Mouse (Mus musculus) kidney, embryonic 14.5 days (tissue): ENCODE measurements around the gene Mapre3. TPM values are rescaled to one million over a fixed set of nuclear protein-coding genes. Genes with fewer than 3 reads are reported as not detected.

Experiments used
- ATAC-seq: fragments of 200-750 bp; cut with Nextera tagmentation; 2 replicates; pipeline ENCODE4 v1.8.0; 2017; ENCODE audit warnings: moderate number of reproducible peaks, mild to moderate bottlenecking, moderate TSS enrichment, moderate library complexity; ENCODE audit not compliant: low FRiP score, low TSS enrichment
- H3K27ac ChIP-seq: fragments of 300-500 bp; sonication (generic); 2 replicates; pipeline ENCODE4 v1.5.1; 2014; ENCODE audit warnings: low read depth, mild to moderate bottlenecking, low read length, moderate library complexity, mixed read lengths
- H3K27me3 ChIP-seq: fragments of 300-500 bp; sonication (generic); 2 replicates; pipeline ENCODE4 v1.6.1; 2014; ENCODE audit warnings: mild to moderate bottlenecking, low read length; ENCODE audit not compliant: control insufficient read depth, insufficient read depth
- H3K36me3 ChIP-seq: fragments of 300-500 bp; sonication (generic); 2 replicates; pipeline ENCODE4 v1.6.1; 2014; ENCODE audit warnings: low read length, mixed read lengths; ENCODE audit not compliant: control insufficient read depth, insufficient read depth
- H3K4me1 ChIP-seq: fragments of 300-500 bp; sonication (generic); 2 replicates; pipeline ENCODE4 v1.6.1; 2014; ENCODE audit warnings: low read length, mixed read lengths; ENCODE audit not compliant: control insufficient read depth, insufficient read depth
- H3K4me2 ChIP-seq: fragments of 300-500 bp; sonication (generic); replicated peaks from 2 replicates; pipeline ENCODE4 v1.6.1; 2014; ENCODE audit warnings: low read depth, mild to moderate bottlenecking, low read length
- H3K4me3 ChIP-seq: fragments of 300-500 bp; sonication (generic); 2 replicates; pipeline ENCODE4 v1.5.1; 2014; ENCODE audit warnings: mild to moderate bottlenecking, low read length
- H3K9ac ChIP-seq: fragments of 300-500 bp; sonication (generic); 2 replicates; pipeline ENCODE4 v1.6.1; 2014; ENCODE audit warnings: low read depth, mild to moderate bottlenecking, low read length, moderate library complexity
- H3K9me3 ChIP-seq: fragments of 300-500 bp; sonication (generic); 2 replicates; pipeline ENCODE4 v1.6.1; 2016; ENCODE audit warnings: low read length; ENCODE audit not compliant: control insufficient read depth
- WGBS: fragments of 180-500 bp; shearing (Covaris S2); extraction: QIAGEN DNeasy Blood & Tissue Kit; methylation state at CpG from one replicate; pipeline ENCODE4 v1.1.7; 2014; 5-methylcytosine and 5-hydroxymethylcytosine counted together
- polyA plus RNA-seq: library from polyadenylated mRNA; unstranded; fragments of >200 nt; fragmentation: Nextera tagmentation; extraction: Ambion mirVana; gene quantifications from 2 replicates; pipeline ENCODE4 v1.2.1, GENCODE M21; 2014

Gene Mapre3
- polyA plus RNA-seq, 1 experiment from 2014 or later = 19.3 TPM

DNA sequence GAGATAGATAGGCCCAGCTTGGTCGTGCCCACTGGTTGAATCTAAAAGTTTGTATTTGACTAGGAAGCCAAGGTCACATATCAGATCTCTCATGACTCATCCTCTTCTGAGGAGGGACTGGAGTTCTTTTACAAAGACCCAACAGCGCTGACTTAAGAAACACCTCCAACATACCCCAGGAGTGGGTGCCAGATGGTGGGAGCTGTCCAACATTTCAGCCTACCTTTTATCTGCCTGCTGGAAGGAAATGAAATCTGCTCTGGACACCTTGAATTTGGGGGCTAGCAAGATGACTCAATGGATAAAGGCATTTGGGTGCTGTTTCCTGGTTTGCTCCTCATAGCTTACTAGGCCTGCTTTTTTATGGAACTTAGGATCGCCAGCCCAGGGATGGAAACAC is 27.5 kb downstream of the Mapre3 start:
- 52% methylated on average over 3 of the region's 3 CpGs for WGBS
- no peak overlapping the region for H3K9ac ChIP-seq
- H3K27ac ChIP-seq = no peak overlapping the region
- no peak overlapping the region for H3K4me3 ChIP-seq
- no peak overlapping the region for H3K4me2 ChIP-seq
- no peaks in the 10 kb centered on the region for H3K4me1 ChIP-seq
- no peaks in the 10 kb centered on the region for H3K27me3 ChIP-seq
- ATAC-seq = no peak
- H3K36me3 ChIP-seq = no peaks in the 10 kb centered on the region
- H3K9me3 ChIP-seq = peaks cover under 1% of the 10 kb centered on the region; the same call in 1 of the 2 replicates

DNA sequence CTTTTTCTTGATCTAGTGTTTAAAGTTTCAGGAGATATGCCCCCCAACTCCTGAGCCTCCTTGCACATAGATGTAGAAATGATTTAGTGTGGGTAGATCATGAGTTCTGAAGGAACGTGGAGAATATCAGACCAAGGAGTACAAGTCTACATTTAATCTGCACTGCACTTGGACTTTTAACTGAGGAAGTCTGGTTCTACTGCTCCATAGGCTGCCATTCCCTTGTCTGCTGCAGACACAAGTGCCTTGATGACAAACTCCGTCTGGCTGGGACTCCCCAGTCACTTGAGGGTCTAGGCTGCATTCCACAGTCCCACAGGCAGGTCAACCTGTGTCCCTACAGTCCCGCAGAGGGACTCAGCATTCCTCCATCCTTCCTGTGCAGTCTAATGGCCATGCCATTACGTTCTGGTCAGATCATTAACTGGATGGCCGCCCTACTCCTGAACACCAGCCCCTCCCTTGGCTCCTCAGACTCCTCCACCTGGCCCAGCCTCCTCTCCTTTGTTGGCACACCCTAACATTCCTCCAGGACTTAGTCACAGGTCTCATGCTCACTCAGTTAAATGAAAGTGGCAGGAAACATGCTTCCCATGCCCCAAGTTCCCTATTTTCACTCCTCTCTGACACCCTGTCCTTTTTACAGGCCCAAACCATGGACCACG is 35.6 kb downstream of the Mapre3 start:
- peak; percentile 71; the same call in 1 of the 2 replicates for ATAC-seq
- Histone ChIP-seq H3K9ac (no peak overlapping the region), H3K27me3 (no peaks in the 10 kb centered on the region), H3K4me1 (peaks cover 14% of the 10 kb centered on the region; the same call in 1 of the 2 replicates), H3K27ac (peak overlapping the region; percentile 20; the same call in 1 of the 2 replicates), H3K4me2 (no peak overlapping the region), H3K9me3 (no peaks in the 10 kb centered on the region), H3K4me3 (no peak overlapping the region), H3K36me3 (no peaks in the 10 kb centered on the region)
- 33% methylated on average over 6 of the region's 6 CpGs for WGBS

DNA sequence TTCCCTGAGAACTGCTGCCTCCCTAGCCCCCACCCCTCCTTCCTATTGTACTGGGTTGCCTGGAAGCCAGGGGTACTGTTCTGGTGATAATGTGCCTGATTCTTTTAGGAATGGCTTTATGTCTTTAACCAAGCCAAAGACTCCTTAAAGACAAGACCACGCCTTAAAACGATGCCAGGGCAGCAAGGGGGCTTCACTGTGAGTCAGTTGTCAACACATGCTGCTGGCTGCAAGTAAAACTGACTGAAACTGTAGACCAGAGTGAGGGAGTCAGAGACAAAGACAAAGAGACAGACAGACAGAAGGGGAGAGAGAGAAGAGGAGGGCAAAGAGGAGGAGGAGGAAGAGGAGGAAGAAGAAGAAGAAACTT is 36.1 kb downstream of the Mapre3 start:
- H3K4me1 ChIP-seq = peaks cover 14% of the 10 kb centered on the region; the same call in 1 of the 2 replicates
- 64% methylated on average over 2 of the region's 2 CpGs for WGBS
- no peaks in the 10 kb centered on the region for H3K27me3 ChIP-seq
- no peak overlapping the region for H3K4me2 ChIP-seq
- ATAC-seq = peak; percentile 49; the same call in 1 of the 2 replicates
- H3K9ac ChIP-seq = no peak overlapping the region
- H3K36me3 ChIP-seq = no peaks in the 10 kb centered on the region
- H3K9me3 ChIP-seq = no peaks in the 10 kb centered on the region
- no peak overlapping the region for H3K4me3 ChIP-seq
- peak overlapping the region; percentile 20; the same call in 1 of the 2 replicates for H3K27ac ChIP-seq

DNA sequence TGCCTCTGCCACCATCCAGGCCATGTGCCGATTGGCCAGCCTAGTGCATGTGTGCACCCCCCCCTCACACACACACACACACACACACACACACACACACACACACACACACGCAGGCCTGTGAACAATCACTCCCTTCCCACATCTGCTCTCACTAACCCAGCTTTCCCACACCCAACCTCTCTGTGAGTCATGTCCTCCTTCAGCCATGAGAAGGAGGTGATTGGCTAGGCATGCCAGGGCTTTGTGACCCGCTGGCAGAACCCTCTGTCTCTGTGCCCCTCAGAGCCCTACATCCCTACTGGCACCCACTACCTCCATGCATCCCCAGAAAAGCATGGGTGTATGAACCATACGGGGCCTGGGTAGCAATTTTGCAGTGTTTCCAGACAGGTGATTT is 39.1 kb downstream of the Mapre3 start:
- no peak overlapping the region for H3K27ac ChIP-seq
- peaks cover 14% of the 10 kb centered on the region; the same call in 1 of the 2 replicates for H3K4me1 ChIP-seq
- H3K4me2 ChIP-seq = no peak overlapping the region
- no peaks in the 10 kb centered on the region for H3K9me3 ChIP-seq
- no peak for ATAC-seq
- H3K4me3 ChIP-seq = no peak overlapping the region
- H3K27me3 ChIP-seq = no peaks in the 10 kb centered on the region
- H3K9ac ChIP-seq = no peak overlapping the region
- H3K36me3 ChIP-seq = no peaks in the 10 kb centered on the region
- 92% methylated on average over 4 of the region's 4 CpGs for WGBS

DNA sequence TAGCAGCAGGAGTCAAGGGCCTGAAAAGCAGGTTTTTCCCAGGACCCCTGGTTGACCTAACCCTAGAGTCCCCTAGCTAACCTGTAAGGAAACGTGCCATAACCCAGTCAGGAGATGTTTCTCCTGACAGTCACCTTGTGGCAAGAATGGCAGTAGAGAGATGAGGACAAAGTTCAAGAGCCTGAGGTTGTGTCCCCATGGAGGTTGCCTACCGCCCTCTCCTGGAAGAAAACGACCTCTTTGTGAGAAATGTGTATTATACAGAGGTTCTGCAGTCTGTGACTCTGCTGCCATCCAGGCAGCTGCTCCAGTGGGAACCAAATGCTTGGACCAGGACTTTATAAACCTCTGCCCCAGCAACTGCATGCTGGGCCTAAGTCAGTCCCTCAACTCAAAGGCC is 41.2 kb downstream of the Mapre3 start:
- no peak overlapping the region for H3K4me2 ChIP-seq
- no peaks in the 10 kb centered on the region for H3K36me3 ChIP-seq
- peaks cover 3% of the 10 kb centered on the region; the same call in 1 of the 2 replicates for H3K9me3 ChIP-seq
- H3K27ac ChIP-seq = no peak overlapping the region
- peaks cover 3% of the 10 kb centered on the region; the same call in 1 of the 2 replicates for H3K4me1 ChIP-seq
- 62% methylated on average over 3 of the region's 3 CpGs for WGBS
- ATAC-seq = no peak
- no peak overlapping the region for H3K9ac ChIP-seq
- H3K27me3 ChIP-seq = no peaks in the 10 kb centered on the region
- no peak overlapping the region for H3K4me3 ChIP-seq

DNA sequence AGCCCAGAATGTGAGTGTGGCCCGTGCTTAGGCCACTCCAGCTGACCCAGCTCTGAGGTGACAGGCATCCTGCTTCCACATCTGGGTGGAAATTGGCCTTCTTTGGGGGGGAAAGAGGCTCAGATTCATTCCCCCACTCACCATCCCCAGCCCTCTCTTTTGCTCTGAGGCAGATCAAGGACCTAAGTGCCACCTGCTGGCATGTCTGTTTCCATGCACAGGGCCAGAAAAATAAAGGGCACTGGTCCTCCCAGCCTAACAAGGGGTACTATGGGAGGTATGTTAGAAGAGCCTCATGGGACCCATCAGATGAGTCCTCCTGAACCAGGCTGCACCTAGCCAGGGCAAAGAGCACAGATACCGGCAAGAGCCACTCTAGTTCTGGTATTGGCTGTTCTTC is 41.7 kb downstream of the Mapre3 start:
- H3K4me2 ChIP-seq = no peak overlapping the region
- H3K9me3 ChIP-seq = peaks cover 3% of the 10 kb centered on the region; the same call in 1 of the 2 replicates
- ATAC-seq = no peak
- H3K27ac ChIP-seq = no peak overlapping the region
- no peak overlapping the region for H3K4me3 ChIP-seq
- H3K9ac ChIP-seq = no peak overlapping the region
- H3K27me3 ChIP-seq = no peaks in the 10 kb centered on the region
- H3K36me3 ChIP-seq = no peaks in the 10 kb centered on the region
- H3K4me1 ChIP-seq = no peaks in the 10 kb centered on the region
- 70% methylated on average over 2 of the region's 2 CpGs for WGBS

DNA sequence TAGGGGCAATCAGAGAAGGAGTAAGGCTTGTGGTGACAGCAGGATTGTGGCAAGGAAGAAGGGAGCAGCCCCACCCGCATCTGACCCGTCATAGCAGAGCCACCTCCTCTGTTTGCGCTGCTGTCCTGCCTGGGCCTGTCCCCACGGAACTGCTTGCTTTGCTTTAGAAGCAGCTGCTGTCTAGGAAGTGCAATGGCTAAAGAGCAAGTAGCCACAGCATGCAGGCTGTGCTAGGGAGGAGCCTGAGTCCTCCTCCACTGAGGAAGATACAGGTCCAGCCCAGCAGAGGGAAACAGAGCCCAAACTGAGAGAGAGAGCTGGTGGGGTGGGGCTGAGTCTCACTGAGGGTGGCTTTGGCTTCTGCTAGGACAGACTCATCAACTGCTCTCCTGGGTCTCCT is 49.4 kb downstream of the Mapre3 start:
- 51% methylated on average over 4 of the region's 4 CpGs for WGBS
- ATAC-seq = 0 out of 2 replicates have a peak, but pooled peaks have one; percentile 33
- H3K9me3 ChIP-seq = peaks cover 3% of the 10 kb centered on the region; the same call in 1 of the 2 replicates
- H3K9ac ChIP-seq = no peak overlapping the region
- H3K36me3 ChIP-seq = no peaks in the 10 kb centered on the region
- no peak overlapping the region for H3K4me3 ChIP-seq
- no peak overlapping the region for H3K27ac ChIP-seq
- no peaks in the 10 kb centered on the region for H3K4me1 ChIP-seq
- no peaks in the 10 kb centered on the region for H3K27me3 ChIP-seq
- no peak overlapping the region for H3K4me2 ChIP-seq

DNA sequence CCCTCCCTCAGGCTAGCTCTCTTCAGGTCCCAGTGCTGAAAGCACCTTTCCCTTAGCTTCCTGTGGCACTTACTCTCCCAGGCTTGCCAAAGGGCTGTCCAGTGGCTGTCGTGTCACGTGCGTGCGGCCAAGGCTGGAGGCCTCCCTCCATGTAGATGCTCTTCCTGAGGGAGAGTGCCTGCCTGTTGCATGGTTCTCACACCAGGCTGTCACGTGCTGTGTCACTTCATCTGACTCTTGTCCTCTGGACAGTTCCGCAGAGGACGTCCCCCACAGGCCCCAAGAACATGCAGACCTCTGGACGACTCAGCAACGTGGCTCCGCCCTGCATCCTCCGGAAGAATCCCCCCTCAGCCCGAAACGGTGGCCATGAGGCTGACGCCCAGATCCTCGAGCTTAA is 49.9 kb downstream of the Mapre3 start:
- no peaks in the 10 kb centered on the region for H3K27me3 ChIP-seq
- no peaks in the 10 kb centered on the region for H3K36me3 ChIP-seq
- no peak overlapping the region for H3K27ac ChIP-seq
- H3K9ac ChIP-seq = no peak overlapping the region
- H3K9me3 ChIP-seq = peaks cover 3% of the 10 kb centered on the region; the same call in 1 of the 2 replicates
- WGBS = 45% methylated on average over 15 of the region's 15 CpGs
- no peaks in the 10 kb centered on the region for H3K4me1 ChIP-seq
- no peak overlapping the region for H3K4me2 ChIP-seq
- H3K4me3 ChIP-seq = no peak overlapping the region
- no peak for ATAC-seq

DNA sequence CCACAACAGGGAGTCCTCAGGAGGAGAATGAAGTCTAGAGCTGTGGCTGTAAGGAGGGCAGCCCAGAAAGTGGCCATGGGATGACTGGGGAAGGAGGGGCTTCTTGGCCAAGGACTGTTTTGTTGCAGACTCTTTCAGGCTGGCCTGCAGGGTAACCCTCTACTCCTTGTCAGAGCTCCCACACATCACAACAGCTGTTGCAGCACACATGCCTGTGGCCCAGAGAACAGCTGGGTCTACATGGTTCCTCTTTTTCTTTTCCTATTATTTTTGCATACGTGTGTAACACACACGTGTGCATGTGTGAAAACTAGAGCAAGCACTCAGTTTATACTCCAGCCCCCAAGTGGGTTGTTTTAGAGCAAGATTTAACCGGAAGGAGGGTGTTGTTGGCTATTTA is 52.4 kb downstream of the Mapre3 start:
- ATAC-seq = no peak
- Histone ChIP-seq H3K4me2 (no peak overlapping the region), H3K27me3 (no peaks in the 10 kb centered on the region), H3K4me1 (peaks cover 5% of the 10 kb centered on the region), H3K4me3 (no peak overlapping the region), H3K9me3 (no peaks in the 10 kb centered on the region), H3K27ac (no peak overlapping the region), H3K36me3 (peaks cover 9% of the 10 kb centered on the region), H3K9ac (no peak overlapping the region)
- 83% methylated on average over 3 of the region's 3 CpGs for WGBS
